Mouse (Mus musculus) left cerebral cortex, postnatal 14 days (tissue): Measurements from ENCODE around the gene Nbas. TPM values are rescaled to one million over a fixed set of nuclear protein-coding genes. Genes with fewer than 3 reads are reported as not detected.
A peak's percentile ranks its signal among the peaks of the same experiment; 100 is the strongest.

Experiments
- DNase-seq, 2 experiments: peaks; one replicate each; pipeline ENCODE4 v3.0.0; 2021 to 2022; ENCODE audit warnings: low spot score in 2 of 2, mixed read lengths in 1 of 2
- intact Hi-C: fragments of 180-260 bp; cut with DNase I; formaldehyde crosslinking; loops from one replicate; pipeline ENCODE4 v1.15.1; 2025
- total RNA-seq, 2 experiments: library from RNA; stranded (reverse); gene quantifications; 2 replicates each; pipeline ENCODE4 v1.2.3; 2021

Nbas gene
- total RNA-seq, 2 experiments from 2014 or later: 28.2 to 31.3 TPM

DNA sequence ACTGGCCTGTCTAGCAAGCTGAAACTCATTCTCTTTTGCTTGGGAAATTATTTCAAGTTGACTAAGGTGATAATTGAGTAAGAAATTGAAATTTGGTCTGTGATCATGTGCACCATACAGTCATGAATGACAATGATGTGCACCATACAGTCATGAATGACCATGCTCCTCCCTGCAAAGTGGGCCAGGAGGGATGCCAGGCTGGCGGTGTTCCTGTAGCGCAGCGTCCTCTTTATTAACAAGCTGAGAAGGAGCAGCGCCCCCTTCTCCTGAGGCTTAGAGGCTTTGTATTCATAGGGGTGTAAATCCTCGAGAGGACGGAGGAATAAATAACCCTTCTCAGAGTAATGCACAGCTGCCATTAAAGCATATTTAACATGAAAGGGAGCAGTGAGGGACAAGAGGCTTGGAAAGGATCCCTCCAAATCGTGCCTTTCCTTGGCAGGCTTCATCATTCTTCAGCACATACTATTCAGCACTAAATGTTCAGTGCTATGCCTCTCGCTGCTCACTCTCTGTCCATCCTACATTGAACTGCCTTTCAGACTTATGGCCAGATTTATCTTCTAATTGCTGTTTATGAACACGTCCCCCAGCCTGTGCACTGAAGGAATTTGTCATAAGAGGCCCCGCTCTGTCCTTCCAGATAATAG is 230.4 kb downstream of the Nbas start:
- DNase-seq: no peak
- intact Hi-C loops: no loop called here

DNA sequence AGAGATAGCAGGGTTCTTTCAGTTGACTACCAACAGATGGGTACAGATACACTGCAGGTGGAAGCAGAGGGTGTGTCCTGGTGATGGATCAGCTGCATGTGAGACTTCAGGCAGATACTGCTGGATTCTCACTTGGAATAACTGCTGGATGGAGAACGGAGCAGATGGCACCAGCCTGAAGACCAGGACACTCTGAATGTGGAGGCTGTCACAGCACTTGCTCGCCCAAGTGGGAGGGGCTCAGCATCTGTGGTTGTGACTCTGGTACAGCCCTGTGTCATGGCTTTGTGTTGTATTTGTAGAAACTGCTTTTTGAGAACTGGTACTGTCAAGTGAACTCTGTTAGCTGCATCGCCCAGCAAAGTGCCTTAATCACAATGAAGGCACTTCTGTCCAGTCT is 231.3 kb downstream of the Nbas start:
- intact Hi-C loops: no loop called here
- peak in 1 of 2 experiments; percentile 26 for DNase-seq

DNA sequence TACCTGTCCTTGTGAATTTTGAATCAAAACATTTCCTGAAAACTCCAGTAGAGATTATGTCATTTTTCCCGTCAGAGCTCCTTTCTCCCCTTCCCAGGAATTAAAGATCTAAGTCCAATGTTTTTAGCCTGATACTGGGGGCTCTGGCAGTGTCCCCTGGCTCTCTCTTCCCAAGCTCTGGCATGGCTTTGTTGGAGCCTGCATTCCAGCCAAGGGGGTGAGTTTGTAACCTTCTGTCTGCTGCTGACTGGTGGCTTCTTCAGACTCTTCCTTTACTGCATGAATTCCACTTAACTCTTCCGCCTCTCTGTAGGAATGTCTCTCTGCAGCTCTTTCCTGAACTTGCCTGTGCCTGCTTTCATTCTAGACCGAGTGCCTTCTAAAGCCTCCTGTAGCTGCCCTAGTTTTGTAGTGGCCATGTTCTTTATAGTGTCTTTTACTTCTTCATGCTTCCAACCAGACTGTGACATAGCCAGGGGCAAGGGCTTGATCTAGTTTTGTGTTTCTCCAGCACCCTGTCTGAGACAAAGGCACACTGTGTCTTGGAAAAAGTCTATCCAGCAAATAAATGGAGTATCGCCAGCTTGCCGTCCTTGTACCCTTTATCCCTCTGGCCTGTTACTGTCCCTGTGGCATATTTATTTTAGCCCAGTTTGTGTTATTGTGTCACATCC is 236.0 kb downstream of the Nbas start:
- DNase-seq: no peak
- intact Hi-C loops: no loop called here

DNA sequence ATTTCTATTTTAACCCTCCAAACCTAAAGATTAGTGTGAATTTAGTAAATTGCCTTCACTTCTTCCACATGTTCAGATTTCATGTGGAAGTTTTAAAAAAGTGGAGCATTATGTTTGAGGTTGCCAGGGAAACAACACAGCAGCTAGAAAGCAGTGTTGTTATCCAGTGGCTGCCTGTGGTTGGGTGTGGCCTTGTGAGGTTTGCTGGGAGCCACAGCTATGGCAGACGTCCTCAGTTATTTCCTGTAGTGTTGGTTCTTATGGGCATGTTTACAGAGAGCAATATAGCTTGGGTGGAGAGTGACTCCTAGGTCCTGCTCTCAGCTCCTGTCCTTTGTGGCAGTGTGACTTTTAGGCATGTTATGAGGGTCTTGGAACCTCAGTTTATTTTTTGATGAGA is 249.1 kb downstream of the Nbas start:
- intact Hi-C loops: no loop called here
- DNase-seq: no peak

DNA sequence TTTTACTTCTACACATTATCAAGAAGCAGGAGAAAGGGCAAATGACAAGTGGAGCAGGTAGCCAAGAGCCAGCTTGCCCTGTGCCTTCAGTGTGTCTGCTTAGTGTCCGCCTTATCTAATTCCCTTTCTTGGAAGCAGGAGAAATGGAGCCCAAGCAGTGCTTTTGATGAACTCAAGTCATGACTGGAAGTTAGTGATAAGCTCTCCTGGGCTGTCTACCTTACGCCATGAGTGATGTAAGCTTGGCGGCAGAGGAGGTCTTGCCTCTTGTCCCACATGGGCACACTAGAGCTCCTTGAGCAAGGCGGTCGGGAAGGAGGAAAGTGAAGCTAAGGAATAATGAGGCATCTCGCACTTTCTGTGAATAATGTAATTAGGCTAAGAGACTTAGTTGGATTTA is 250.5 kb downstream of the Nbas start:
- intact Hi-C loops: no loop called here

DNA sequence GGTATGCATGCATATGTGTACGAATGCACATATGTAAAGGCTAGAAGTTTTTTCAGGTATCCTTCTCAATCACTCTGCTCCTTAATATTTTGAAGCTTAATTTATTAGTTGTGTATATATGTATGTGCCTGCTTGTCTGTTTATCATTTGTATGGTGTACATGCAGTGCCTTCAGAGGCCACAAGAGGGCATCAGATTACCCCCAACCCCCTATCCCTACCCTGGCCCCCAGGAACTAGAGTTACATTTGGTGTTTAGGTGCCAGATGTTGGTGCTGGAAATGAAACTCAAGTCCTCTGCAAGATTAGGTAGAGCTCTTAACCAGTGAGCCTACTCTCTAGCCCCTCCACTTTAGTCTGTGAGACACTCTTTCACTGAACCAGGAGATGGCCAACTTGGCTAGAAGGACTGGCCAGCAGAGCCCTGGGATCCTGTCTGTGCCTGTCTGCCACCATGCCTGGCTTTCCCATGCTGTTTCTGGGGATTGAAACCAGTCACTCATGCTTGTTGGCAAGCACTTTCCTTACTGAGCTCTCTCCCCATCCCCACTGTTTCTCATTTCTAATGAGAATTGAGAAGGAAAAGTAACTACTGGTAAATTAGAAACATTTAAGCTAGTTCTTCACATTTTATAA is 263.9 kb downstream of the Nbas start:
- intact Hi-C loops: no loop called here

More for the DNA sequence above, 250.5 kb downstream of the Nbas start:
- DNase-seq: no peak

DNA sequence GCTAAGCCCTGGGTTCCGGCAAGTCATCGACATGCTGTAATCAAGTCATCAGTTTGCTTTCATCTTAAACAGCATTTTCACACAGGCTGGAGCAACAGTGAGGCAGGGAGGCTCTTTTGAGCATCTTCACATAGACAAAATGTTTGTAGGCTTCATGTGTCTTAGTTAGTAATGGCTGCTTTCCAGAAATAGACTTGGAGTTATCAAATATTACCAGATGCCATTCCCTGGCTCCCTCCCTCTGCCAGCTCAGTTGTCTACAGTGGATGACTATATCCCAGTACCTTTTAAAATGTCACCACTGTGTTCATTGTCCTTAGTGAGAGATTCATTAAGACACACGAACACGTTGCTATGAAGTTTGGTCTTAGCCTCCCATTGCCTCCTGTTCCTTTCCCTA is 270.2 kb downstream of the Nbas start:
- intact Hi-C loops: no loop called here
- DNase-seq: no peak

More for the DNA sequence above, 263.9 kb downstream of the Nbas start:
- no peak for DNase-seq

DNA sequence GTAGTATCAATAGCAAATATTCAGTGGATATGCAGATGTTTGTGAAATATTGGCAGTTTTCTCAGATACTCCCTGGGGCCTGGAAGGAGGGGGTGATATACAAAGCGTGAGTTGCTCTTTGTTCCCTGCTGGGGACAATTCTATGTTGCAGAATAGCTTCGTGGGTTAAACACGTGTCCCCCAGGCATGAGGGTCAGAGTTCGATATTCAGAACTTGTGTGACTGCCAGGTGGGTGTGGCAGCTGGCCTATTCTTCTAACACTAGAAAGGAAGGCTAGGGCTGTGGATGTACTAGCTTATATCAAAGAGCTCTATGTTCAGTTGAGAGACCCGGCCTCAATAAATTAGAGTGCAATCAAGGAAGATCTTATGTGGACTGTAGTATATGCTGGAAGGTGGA is 274.9 kb downstream of the Nbas start:
- intact Hi-C loops: no loop called here
- DNase-seq: no peak

DNA sequence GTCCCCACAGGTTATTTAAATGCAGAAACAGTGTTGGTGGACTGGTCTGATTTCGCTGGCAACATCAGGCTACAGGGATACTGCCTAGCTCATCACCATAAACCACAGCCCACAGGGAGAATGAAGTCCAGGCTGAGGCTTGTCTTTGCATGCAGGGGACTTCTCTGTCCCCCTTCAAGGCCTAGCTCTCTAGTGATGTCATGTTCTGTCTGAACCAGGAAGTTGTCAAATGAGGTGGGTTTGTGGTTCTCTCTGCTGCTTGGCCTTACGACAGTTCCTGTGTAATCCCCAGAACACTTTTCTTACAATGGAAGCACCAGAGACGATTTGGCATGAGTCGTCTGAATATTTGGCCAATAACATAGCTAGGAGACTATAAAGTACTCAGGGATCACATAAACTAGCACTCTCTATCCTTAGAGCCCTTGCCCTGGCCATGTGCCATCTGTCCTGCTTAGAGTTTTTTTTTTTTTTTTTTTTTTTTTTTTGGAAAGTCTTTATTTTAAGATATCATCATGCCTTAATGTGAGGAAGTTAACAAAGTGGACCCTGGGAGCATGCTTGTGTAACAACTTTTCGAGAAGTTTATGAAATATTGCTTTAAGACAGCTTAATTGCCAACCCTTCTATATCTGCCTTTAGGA is 294.8 kb downstream of the Nbas start:
- intact Hi-C loops: no loop called here
- DNase-seq: no peak

DNA sequence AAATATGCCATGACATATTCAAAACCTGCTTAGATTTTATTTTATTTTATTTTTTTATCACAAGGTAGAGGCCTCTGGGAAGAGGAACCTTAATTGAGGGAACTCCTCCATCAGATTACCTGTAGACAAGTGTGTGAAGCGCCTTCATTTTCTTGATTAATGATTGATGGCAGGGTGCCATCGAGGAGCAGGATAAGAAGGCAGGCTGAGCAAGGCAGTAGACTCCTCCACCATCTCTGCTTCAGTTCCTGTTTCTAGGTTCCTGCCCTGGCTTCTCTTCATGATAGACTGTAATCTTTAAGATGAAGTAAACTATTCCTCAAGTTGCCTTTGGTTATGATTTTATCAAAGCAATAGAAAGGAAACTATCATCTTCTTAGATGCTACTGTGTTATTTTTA is 295.4 kb downstream of the Nbas start:
- DNase-seq: no peak
- intact Hi-C loops: no loop called here

DNA sequence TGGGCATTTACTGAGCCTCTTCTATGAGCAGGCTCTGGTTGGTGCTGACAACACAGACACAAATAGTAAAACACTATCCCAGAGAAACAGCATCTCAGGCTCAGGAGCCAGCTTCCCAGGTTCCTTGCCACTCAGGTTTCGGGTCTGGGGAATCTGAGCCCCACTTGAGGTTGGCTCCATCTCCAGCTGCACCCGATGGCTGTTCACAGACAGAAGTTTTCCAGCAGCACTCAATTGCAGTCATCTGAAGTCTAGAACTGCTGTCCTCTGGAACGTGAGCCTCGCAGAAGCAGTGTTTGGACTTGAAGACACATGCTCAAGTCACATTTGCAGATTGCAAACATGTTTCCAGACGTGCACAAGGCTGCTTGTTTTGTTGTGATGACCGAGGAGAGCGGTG is 297.5 kb downstream of the Nbas start:
- intact Hi-C loops: no loop called here
- no peak for DNase-seq

DNA sequence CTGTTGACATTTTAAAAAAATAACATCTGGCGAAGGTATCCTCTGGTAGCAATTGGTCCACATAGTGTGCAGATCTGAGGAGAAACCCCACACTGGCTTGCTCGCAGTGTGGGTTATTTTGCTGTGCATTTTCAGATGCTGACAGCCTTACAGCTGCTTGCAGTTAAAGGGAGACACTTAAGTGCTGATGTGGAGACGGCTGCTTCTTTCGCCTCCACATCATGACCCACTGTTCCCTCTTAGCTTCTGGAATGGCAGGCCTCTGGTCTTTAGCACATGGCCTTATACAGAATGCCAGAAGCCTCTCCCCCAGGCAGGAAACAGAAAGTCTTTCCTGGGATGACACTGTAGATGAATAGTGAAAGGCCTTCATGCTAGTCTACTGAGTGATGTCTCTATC is 306.2 kb downstream of the Nbas start:
- intact Hi-C loops: no loop called here
- peak in 1 of 2 experiments; percentile 1 for DNase-seq

DNA sequence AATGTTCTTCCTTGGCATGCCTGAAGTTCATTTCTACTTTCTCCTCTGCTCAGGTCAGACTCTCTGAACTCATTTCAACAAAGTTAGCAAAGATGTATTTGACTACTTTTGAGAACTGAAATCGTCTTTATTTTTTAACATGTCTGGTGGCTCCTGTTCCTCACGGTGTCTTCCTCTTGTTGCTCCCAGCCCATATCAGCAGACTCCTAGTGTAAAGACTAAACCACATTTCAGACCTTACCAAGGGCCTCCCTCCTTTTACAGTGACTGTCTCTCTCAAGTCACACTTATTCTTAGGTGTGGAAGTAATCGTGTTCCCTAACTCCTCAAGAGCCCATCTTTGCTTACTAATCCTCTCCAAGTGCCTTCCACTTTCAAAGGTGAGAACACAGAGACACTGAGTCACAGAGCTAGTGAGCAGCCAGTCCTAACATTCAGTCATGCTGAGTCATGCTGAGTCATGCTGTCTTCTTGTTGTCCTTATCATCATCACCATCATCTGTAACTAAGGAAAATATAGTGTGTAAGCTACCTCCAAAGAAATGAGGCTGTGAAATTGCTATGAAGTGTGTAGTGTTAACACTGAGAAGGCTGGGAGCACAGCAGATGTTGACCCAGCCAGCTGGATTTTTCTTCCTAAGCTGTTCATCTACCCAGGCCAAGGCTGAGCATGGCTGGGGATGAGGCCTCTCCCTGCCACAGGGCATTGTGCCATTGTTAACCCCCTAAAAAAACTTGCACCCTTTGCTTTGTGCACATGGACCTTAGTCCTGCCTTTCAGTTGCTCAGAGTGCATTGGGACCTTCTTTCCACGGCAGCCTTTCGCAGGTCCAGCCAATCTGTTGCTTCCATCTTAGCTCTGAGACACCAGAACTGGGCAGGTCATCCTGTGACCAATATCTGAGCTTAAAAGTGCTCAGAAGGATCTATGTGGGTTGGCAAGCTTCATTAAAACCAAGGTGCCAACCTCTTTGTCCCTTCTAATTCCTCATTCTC is 307.0 kb downstream of the Nbas start:
- DNase-seq: peak; percentile 21 to 53
- intact Hi-C loops: no loop called here

DNA sequence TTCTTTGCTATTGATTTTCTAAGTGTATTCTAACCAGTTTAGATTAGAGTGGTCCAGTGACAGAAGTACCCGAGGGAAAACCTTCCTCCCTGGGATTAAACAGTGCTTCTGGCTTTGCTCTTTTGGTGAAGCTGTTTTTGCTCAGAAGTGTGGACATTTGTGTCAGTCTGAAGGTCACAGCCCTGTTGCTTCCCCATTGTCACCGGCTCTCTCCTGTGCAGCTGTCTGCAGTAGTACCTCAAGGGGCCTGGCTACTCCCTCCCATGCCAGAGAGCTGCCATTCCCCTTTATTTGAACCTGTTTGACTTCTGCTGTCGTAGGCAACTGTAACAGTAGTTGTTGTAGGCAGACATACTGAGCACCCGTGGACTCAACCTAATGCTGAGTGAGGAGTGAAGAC is 307.8 kb downstream of the Nbas start:
- intact Hi-C loops: no loop called here
- DNase-seq: peak in 1 of 2 experiments; percentile 2

DNA sequence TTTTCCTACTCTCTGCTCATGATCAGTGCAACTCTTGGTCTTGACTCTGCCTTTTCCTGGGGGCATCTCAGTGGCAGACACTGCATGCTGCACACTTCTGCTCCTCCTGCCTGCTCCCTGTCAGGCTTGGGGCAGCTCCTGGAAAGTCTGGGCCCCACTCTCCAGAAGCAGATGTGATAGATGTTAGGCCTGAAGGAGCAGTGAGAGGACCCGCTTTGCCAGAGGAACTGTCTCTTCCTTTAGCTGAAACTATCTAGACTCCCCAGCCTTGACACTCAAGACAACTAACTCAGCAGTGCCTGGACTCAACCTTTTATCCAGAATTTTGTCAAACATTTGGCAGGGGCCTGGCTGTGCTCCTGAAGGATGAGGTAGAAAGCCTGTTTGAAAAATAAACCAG is 311.9 kb downstream of the Nbas start:
- intact Hi-C loops: no loop called here
- no peak for DNase-seq

DNA sequence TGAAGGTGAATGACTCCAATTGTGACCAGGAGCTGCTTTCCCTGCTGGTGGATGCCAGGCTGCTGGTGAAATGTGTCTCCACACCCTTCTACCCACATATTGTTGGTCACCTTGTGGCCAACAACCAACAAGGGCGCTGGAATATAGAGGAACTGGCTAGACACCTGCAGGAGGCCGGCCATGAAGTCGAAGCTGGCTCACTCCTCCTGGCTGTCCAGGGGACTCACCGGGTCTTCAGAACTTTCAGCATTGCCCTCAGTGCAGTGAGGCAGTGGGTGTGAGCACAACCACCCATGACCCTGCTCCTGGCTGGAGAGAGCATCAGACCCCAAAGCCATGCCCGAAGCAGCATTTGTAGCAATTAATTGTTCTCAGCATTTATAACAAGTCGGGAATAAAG is 314.5 kb downstream of the Nbas start:
- intact Hi-C loops: no loop called here
- DNase-seq: no peak

DNA sequence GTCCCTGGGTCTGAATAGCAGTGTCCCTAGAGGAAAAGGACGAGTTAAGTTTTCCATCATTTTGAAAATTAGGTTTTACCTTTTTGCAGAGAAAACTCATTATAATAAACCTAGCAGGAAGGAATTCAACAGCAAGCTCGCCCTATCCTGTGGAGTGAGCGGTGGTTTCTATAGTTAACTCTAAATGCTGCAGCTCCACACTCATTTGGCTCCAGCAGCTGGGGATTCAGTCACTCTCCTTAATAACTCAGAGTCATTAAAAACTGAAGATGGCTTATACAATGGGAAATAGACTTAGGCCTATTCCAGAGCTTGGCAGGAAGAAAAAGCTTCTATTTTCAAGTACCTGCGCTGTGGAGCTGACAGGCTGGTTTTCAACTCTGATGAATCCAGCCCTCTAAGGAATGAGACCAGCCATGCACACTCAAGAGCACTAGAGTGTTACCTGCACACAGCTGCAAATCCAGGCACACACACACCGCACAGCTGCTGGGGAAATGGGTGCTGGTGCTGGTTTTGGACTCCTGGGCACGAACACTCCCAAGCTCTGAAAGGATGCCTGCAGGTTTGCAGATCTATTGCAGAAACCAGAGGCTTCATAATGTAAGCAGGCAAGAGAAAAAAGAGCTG is 316.7 kb downstream of the Nbas start:
- DNase-seq: no peak
- intact Hi-C loops: no loop called here

DNA sequence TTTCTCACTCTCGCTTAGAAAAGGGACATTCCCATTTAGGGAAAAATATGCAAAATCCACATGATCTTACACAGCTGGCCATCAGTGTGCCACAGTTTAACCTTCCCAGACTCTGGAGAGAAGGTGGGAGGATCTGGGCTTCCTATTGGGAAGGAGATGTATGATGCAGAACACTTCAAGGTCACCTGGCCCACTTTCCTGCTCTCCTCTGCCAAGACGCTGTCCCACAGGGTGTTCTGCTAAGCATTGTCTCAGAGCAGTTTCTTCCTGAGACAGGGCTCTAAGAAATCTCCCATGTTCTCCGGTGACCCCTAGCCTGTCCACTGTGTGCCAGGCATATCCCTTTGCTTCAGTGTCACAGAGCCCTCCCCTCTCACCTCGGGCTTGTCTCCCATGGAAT is 318.7 kb downstream of the Nbas start:
- intact Hi-C loops: no loop called here
- DNase-seq: no peak

DNA sequence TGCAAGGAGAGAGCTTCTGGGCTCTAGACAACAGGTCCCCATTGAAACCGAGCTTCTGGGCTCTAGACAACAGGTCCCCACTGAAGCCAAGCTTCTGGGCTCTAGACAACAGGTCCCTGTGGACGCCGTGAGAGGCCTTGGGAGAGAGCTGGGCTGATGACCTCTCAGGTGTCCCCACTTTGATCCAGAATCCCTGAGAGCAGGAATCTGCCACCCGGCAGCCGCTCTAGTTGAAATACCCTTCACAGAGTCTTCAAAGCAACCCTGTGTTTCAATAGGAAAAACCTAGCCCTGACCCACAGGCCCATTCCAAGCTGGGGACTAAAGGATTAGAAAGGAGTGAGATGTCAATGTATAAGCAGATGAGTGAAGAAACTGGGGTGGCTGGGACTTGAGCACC is 320.1 kb downstream of the Nbas start:
- intact Hi-C loops: no loop called here
- no peak for DNase-seq
